Mouse (Mus musculus) left cerebral cortex, adult 9 months (tissue): ENCODE results near the gene Fan1.

Experiments used
- DNase-seq, 2 experiments: peaks; one replicate each; pipeline ENCODE4 v3.0.0; 2022; ENCODE audit warnings: low spot score in 2 of 2

Gene Fan1

DNA sequence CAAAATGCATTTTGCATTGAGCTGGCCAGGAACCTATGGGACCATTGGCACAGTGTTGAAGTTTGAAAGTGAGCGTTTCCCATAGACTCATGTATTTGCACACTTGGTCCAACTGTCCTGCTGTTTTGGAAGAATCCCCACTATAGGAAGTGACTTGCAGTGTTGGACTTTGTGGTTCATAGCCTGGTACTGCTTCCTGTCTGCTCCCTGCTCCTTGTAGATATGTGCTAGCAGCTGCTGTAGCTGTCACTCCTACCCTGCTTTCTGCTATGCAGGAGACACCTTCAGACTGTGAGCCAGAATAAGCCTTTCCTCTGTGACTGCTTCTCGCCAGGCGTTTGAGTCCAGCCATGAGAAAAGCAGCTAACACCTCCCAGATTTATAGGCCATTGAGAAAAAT is 42.6 kb downstream of the Fan1 start:
- DNase-seq: no peak

DNA sequence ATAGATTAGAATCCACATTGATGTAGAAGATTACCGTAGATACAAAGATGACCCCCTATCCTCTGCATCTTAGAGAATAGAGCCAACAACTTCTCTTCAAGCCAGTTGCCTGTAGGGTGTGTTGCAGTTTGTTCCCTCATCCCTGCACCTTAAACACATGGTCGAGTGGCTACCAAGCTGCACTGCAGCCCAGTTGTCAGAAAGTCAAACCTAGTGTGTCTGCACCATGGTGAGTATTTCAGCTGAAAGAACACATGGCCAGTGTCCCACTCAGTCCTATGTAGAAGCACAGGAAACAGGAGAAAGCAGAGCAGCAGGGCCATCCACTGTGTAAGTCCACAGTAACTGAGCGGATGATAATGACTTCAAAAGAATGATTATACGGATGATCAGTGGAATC is 46.4 kb downstream of the Fan1 start:
- DNase-seq: no peak

DNA sequence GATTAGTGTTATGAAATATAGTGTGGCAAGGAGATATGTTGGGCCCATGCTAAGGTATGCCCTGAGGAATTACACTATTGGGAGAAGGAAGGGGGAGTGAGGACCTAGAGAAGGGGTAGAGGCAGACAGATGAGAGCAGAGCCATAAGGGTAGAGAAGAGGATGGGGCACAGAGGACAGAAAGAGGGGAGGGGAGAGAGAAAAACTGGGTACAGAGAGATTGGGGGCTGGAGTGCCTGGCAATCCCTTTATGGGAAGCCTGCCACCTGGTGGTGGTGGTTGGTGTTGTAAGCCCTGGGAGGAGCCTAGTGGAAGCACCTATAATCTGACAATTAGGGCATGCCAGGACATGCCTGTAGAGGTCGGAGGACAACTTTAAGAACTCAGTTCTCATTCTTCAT is 47.0 kb downstream of the Fan1 start:
- DNase-seq: peak in 1 of 2 experiments; percentile 84

DNA sequence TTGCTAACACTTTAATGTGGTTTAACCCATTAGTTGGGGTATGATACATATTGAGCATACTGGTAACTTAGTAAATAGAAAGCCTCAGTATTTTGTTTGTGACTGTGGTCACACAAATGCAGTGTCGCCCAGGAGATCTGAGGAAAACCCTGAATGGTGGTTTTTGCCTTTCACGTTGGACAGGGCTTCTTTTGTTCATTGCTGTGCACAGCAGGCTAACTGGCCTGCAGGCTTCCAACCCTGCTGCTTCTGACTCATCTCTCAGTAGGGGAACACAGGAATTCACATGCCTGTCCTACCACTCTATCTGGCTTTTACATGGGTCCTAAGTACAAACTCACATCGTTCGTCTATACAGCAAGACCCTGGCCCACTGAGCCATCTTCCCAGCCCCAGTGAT is 52.2 kb downstream of the Fan1 start:
- DNase-seq: no peak

DNA sequence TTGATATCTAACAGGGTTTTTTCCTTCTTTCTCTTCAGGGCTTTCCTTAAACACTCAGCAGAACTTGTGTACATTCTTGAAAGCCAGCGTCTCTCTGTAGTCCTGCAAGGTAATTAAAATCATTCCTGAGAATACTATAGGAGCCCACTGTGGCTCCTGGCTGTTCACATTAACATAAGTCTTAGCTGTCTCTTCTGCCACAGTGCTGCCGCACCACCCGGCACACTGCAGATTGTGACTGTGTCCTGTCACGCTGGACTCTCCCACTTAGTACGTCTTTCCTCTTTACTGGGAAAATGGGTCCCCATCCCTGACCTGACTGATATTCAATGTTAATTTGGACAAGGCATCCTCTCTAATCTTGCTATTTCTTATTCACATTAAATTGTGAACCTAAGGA is 52.8 kb downstream of the Fan1 start:
- DNase-seq: no peak

DNA sequence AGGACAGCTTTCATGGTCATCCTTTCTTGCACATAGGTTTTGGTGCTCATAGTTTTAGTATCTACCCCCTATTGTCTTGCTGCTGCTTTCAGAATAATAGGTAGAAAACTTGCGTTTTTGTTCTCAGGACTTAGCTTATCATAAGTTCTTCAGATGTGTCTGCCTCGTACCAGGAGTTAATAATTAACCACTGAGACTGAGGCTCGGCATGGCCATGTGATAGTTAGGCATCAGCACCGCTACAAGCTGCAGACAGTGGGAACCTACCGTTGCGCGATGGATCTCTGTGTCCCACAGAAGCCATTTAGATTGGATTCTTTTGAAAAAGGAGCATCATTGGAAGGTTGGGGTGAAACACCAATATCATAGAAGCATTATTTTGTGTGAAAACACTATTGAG is 61.1 kb downstream of the Fan1 start:
- DNase-seq: no peak

DNA sequence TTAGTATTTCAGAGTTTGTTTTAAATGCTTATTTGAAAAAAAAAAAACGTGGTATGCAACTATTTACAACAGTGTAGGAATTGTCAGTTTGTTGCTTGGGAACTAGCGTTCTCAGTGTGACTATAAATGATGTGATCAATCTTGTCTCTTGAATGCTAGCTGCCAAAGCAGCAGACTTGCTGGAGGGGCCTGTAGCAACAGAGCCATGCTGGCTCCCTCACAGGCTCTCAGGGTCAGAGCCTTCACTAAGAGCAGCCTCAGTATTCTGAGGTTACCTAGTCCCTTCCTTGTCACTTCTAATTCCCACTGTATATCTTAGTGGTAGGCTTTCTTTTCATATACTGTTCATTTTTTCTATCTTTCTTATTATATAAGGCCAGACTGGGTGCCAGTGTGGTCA is 63.1 kb downstream of the Fan1 start:
- DNase-seq: no peak

DNA sequence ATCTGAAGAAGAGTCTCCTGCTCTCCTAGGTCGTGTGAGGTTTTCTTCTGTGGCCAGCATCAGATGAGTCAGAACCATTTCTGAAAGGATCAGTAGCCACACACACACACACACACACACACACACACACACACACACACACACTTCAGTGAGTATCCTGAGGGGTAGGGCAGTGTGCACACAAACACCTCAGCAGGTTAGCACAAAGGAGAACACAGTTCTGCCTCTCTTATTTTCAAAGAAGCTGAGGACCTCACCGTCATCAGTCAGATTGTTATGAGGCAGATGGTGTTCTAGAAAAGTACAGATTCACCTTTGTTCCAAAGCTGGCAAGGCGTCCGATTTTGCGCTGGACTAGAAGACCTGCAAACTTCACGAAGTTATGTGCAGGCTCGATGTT is 63.7 kb downstream of the Fan1 start:
- DNase-seq: no peak
